Mouse (Mus musculus): Measurements from ENCODE around the gene Ccnyl1. TPM values are rescaled to one million over a fixed set of nuclear protein-coding genes. Genes with fewer than 3 reads are reported as not detected.

Ccnyl1 gene
- polyA plus RNA-seq, 1 experiment, result 7.8 TPM

- no peaks in the 10 kb centered on the region for H3K27me3 ChIP-seq (ENCODE audit: control insufficient read depth, insufficient read depth, low read length)
- TF ChIP-seq CTCF (IDR thresholded peaks at IDR 0.05; ENCODE audit: extremely low read depth, insufficient read depth, insufficient read length, insufficient replicate concordance) (no peak), POLR2A (IDR thresholded peaks at IDR 0.05; ENCODE audit: low read depth, low read length) (no peak)
- H3K4me3 ChIP-seq (ENCODE audit: extremely low read depth, insufficient read depth, insufficient read length), result no peak overlapping the region
- 98% methylated on average over 5 of the region's 5 CpGs for WGBS
- no peak for DNase-seq (ENCODE audit: low read depth in 1 of 2, low spot score in 2 of 2)
- no peaks in the 10 kb centered on the region for H3K36me3 ChIP-seq (ENCODE audit: control insufficient read depth, insufficient read depth, low read length)
- H3K27ac ChIP-seq (ENCODE audit: insufficient read depth, low read length), result no peak overlapping the region
- H3K4me1 ChIP-seq (ENCODE audit: control insufficient read depth, insufficient read depth, insufficient read length), result no peaks in the 10 kb centered on the region
These were observed 64.4 kb downstream of the Ccnyl1 start for GRCm38 (mm10) chr1:64754658-64755057.

- DNase-seq (ENCODE audit: low read depth in 1 of 2, low spot score in 2 of 2), result no peak
- H3K36me3 ChIP-seq (ENCODE audit: control insufficient read depth, insufficient read depth, low read length), result no peaks in the 10 kb centered on the region
- H3K27me3 ChIP-seq (ENCODE audit: control insufficient read depth, insufficient read depth, low read length), result no peaks in the 10 kb centered on the region
- H3K4me1 ChIP-seq (ENCODE audit: control insufficient read depth, insufficient read depth, insufficient read length), result no peaks in the 10 kb centered on the region
- H3K4me3 ChIP-seq (ENCODE audit: extremely low read depth, insufficient read depth, insufficient read length), result no peak overlapping the region
- H3K27ac ChIP-seq (ENCODE audit: insufficient read depth, low read length), result no peak overlapping the region
- WGBS, result 22% methylated on average over 7 of the region's 7 CpGs
- TF ChIP-seq CTCF (IDR thresholded peaks at IDR 0.05; ENCODE audit: extremely low read depth, insufficient read depth, insufficient read length, insufficient replicate concordance) (no peak), POLR2A (IDR thresholded peaks at IDR 0.05; ENCODE audit: low read depth, low read length) (no peak)
These were observed 65.8 kb downstream of the Ccnyl1 start for GRCm38 (mm10) chr1:64755971-64756639.

- Histone ChIP-seq H3K4me3 (ENCODE audit: extremely low read depth, insufficient read depth, insufficient read length) (no peak overlapping the region), H3K27me3 (ENCODE audit: control insufficient read depth, insufficient read depth, low read length) (no peaks in the 10 kb centered on the region), H3K36me3 (ENCODE audit: control insufficient read depth, insufficient read depth, low read length) (no peaks in the 10 kb centered on the region), H3K4me1 (ENCODE audit: control insufficient read depth, insufficient read depth, insufficient read length) (no peaks in the 10 kb centered on the region), H3K27ac (ENCODE audit: insufficient read depth, low read length) (no peak overlapping the region)
- TF ChIP-seq CTCF (IDR thresholded peaks at IDR 0.05; ENCODE audit: extremely low read depth, insufficient read depth, insufficient read length, insufficient replicate concordance), result no peak
- TF ChIP-seq POLR2A (IDR thresholded peaks at IDR 0.05; ENCODE audit: low read depth, low read length), result no peak
- DNase-seq (ENCODE audit: low read depth in 1 of 2, low spot score in 2 of 2), result no peak
- WGBS, result 7% methylated on average over 10 of the region's 10 CpGs
These were observed 66.4 kb downstream of the Ccnyl1 start for GRCm38 (mm10) chr1:64756640-64757030.

- WGBS, result 47% methylated on average over 2 of the region's 2 CpGs
- Histone ChIP-seq H3K27ac (ENCODE audit: insufficient read depth, low read length) (no peak overlapping the region), H3K27me3 (ENCODE audit: control insufficient read depth, insufficient read depth, low read length) (no peaks in the 10 kb centered on the region), H3K4me3 (ENCODE audit: extremely low read depth, insufficient read depth, insufficient read length) (no peak overlapping the region), H3K4me1 (ENCODE audit: control insufficient read depth, insufficient read depth, insufficient read length) (no peaks in the 10 kb centered on the region), H3K36me3 (ENCODE audit: control insufficient read depth, insufficient read depth, low read length) (no peaks in the 10 kb centered on the region)
- no peak for DNase-seq (ENCODE audit: low read depth in 1 of 2, low spot score in 2 of 2)
- TF ChIP-seq POLR2A (IDR thresholded peaks at IDR 0.05; ENCODE audit: low read depth, low read length), result no peak
- no peak for TF ChIP-seq CTCF (IDR thresholded peaks at IDR 0.05; ENCODE audit: extremely low read depth, insufficient read depth, insufficient read length, insufficient replicate concordance)
These were observed 67.0 kb downstream of the Ccnyl1 start for GRCm38 (mm10) chr1:64757254-64757653.

GRCm38 (mm10) chr1:64757766-64758165 lies 67.5 kb downstream of the Ccnyl1 start:
- H3K4me1 ChIP-seq (ENCODE audit: control insufficient read depth, insufficient read depth, insufficient read length), result no peaks in the 10 kb centered on the region
- H3K36me3 ChIP-seq (ENCODE audit: control insufficient read depth, insufficient read depth, low read length), result no peaks in the 10 kb centered on the region
- H3K27ac ChIP-seq (ENCODE audit: insufficient read depth, low read length), result no peak overlapping the region
- WGBS, result 87% methylated on average over 5 of the region's 5 CpGs
- DNase-seq (ENCODE audit: low read depth in 1 of 2, low spot score in 2 of 2), result no peak
- no peaks in the 10 kb centered on the region for H3K27me3 ChIP-seq (ENCODE audit: control insufficient read depth, insufficient read depth, low read length)
- no peak overlapping the region for H3K4me3 ChIP-seq (ENCODE audit: extremely low read depth, insufficient read depth, insufficient read length)
- TF ChIP-seq POLR2A (IDR thresholded peaks at IDR 0.05; ENCODE audit: low read depth, low read length) (no peak), CTCF (IDR thresholded peaks at IDR 0.05; ENCODE audit: extremely low read depth, insufficient read depth, insufficient read length, insufficient replicate concordance) (no peak)

GRCm38 (mm10) chr1:64761646-64762045 lies 71.4 kb downstream of the Ccnyl1 start:
- Histone ChIP-seq H3K27me3 (ENCODE audit: control insufficient read depth, insufficient read depth, low read length) (no peaks in the 10 kb centered on the region), H3K36me3 (ENCODE audit: control insufficient read depth, insufficient read depth, low read length) (no peaks in the 10 kb centered on the region), H3K4me3 (ENCODE audit: extremely low read depth, insufficient read depth, insufficient read length) (no peak overlapping the region), H3K4me1 (ENCODE audit: control insufficient read depth, insufficient read depth, insufficient read length) (no peaks in the 10 kb centered on the region), H3K27ac (ENCODE audit: insufficient read depth, low read length) (no peak overlapping the region)
- TF ChIP-seq POLR2A (IDR thresholded peaks at IDR 0.05; ENCODE audit: low read depth, low read length), result no peak
- TF ChIP-seq CTCF (IDR thresholded peaks at IDR 0.05; ENCODE audit: extremely low read depth, insufficient read depth, insufficient read length, insufficient replicate concordance), result no peak
- 89% methylated on average over 4 of the region's 4 CpGs for WGBS
- DNase-seq (ENCODE audit: low read depth in 1 of 2, low spot score in 2 of 2), result no peak

DNA sequence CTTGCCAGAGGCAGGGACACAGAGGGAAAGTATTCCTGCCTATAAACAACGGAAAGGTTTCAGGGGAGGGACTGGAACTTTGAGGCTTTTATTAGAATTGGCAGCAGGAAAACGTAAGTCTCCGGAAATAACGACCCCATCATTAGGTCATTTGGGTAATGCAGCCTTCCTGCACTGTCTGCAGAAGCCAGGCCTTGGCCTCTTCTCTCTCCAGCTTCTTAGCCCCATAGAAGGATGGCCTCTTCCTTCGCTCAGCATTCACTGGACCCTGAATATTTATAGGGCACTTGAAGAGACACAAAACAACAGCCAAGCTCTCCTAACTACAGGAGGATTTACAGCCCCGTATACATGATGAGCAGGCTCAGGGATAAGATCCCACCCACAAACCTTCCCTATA lies 79.9 kb downstream of the Ccnyl1 start:
- TF ChIP-seq POLR2A (IDR thresholded peaks at IDR 0.05; ENCODE audit: low read depth, low read length) (no peak), CTCF (IDR thresholded peaks at IDR 0.05; ENCODE audit: extremely low read depth, insufficient read depth, insufficient read length, insufficient replicate concordance) (no peak)
- Histone ChIP-seq H3K4me3 (ENCODE audit: extremely low read depth, insufficient read depth, insufficient read length) (no peak overlapping the region), H3K4me1 (ENCODE audit: control insufficient read depth, insufficient read depth, insufficient read length) (no peaks in the 10 kb centered on the region), H3K36me3 (ENCODE audit: control insufficient read depth, insufficient read depth, low read length) (no peaks in the 10 kb centered on the region), H3K27me3 (ENCODE audit: control insufficient read depth, insufficient read depth, low read length) (no peaks in the 10 kb centered on the region), H3K27ac (ENCODE audit: insufficient read depth, low read length) (no peak overlapping the region)
- 63% methylated on average over 6 of the region's 6 CpGs for WGBS
- no peak for DNase-seq (ENCODE audit: low read depth in 1 of 2, low spot score in 2 of 2)

All from spleen, adult 2 months (tissue).